Mouse (Mus musculus): ENCODE results near the gene Rgs6.

DNA sequence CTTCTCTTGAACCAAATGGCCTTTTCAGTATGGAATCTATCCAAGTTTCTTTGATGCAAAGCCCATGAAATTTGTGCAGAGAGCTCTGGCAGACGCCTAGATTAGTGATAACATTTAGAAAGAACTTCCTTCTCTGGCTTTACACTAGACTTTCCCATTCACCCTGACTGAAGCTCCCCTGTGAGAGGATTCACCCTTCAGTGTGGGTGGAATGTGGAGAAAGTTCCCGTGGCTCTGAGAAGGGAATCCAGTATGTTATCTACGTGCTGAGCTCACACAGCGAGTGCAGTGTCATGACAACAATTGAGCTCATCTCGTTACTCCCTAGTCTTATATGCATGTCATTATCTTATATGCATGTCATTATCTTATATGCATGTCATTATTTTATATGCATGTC, 61.9 kb downstream of the Rgs6 start:
- TF ChIP-seq CTCF (IDR thresholded peaks at IDR 0.05; ENCODE audit: low read depth, low read length) (no peak), EP300 (IDR thresholded peaks at IDR 0.05; ENCODE audit: insufficient read depth, low read depth, low read length) (no peak)

Measured in ES-Bruce4 (cell line).